Mouse (Mus musculus) cortical plate, adult 2 months (tissue): ENCODE results near the gene Mybphl. TPM values are rescaled to one million over a fixed set of nuclear protein-coding genes. Genes with fewer than 3 reads are reported as not detected.
A peak's percentile ranks its signal among the peaks of the same experiment; 100 is the strongest.

ENCODE experiments used
- H3K27ac ChIP-seq: fragments of 200-500 bp; 2 replicates; pipeline ENCODE4 v1.5.1; 2012; ENCODE audit warnings: low read length, control low read depth, inconsistent platforms; ENCODE audit not compliant: insufficient read depth
- H3K4me1 ChIP-seq: fragments of 200-500 bp; 2 replicates; pipeline ENCODE4 v1.6.1; 2011; ENCODE audit warnings: low read length; ENCODE audit not compliant: control insufficient read depth, insufficient read depth
- H3K4me3 ChIP-seq: fragments of 200-500 bp; 2 replicates; pipeline ENCODE4 v1.5.1; 2011; ENCODE audit warnings: mild to moderate bottlenecking, low read length, control low read depth; ENCODE audit not compliant: insufficient read depth
- CTCF ChIP-seq: fragments of 200-500 bp; IDR thresholded peaks from 2 replicates; pipeline ENCODE4 v1.5.1; 2011; ENCODE audit warnings: mild to moderate bottlenecking, control low read depth, low read length; ENCODE audit not compliant: insufficient read depth; ENCODE audit errors: extremely low read depth
- POLR2A ChIP-seq: fragments of 200-500 bp; IDR thresholded peaks from 2 replicates; pipeline ENCODE4 v1.6.1; 2011; ENCODE audit warnings: mild to moderate bottlenecking, low read length, control low read depth; ENCODE audit not compliant: insufficient read depth; ENCODE audit errors: extremely low read depth
- polyA plus RNA-seq: library from polyadenylated mRNA; depleted of rRNA; stranded (reverse); fragments of >200 nt; gene quantifications from 2 replicates; pipeline ENCODE4 v1.2.3, GENCODE M21; 2012

Gene Mybphl
- polyA plus RNA-seq, 1 experiment = 0.08 TPM

DNA sequence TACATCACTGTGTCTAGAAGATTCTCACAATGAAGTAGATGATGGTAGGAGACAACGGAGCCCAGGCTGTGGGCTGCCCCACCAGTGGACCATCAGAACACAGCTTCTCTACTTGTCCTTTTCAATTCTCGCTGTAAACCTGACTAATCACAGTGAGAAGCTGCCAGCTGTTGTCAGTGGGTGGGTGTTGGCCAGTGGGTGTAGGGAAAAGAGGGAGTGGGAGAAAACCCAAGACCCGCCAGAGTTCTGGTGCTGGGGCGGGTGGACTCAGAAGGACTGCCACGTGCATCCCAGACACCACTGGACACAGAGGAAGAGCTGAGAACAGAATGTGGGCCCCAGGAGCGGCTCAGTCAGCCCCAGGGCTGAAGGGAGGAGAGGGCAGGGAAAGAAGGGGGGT is 33.9 kb upstream of the Mybphl start:
- Histone ChIP-seq H3K4me1 (peaks cover 11% of the 10 kb centered on the region), H3K4me3 (no peak overlapping the region), H3K27ac (no peak overlapping the region)
- no peak for TF ChIP-seq CTCF
- TF ChIP-seq POLR2A = no peak

GRCm38 (mm10) chr3:108336878-108337277 is 27.8 kb upstream of the Mybphl start:
- Histone ChIP-seq H3K27ac (no peak overlapping the region), H3K4me3 (no peak overlapping the region), H3K4me1 (no peaks in the 10 kb centered on the region)
- TF ChIP-seq CTCF (no peak), POLR2A (no peak)

- Histone ChIP-seq H3K27ac (no peak overlapping the region), H3K4me1 (no peaks in the 10 kb centered on the region), H3K4me3 (no peak overlapping the region)
- no peak for TF ChIP-seq CTCF
- TF ChIP-seq POLR2A = no peak
Observed at GRCm38 (mm10) chr3:108341040-108341439, 23.7 kb upstream of the Mybphl start.

- Histone ChIP-seq H3K27ac (no peak overlapping the region), H3K4me1 (no peaks in the 10 kb centered on the region), H3K4me3 (no peak overlapping the region)
- TF ChIP-seq POLR2A (no peak), CTCF (no peak)
Observed at GRCm38 (mm10) chr3:108342185-108342584, 22.5 kb upstream of the Mybphl start.

- TF ChIP-seq CTCF = no peak
- no peak for TF ChIP-seq POLR2A
- no peaks in the 10 kb centered on the region; the same call in 1 of the 2 replicates for H3K4me1 ChIP-seq
- H3K4me3 ChIP-seq = no peak overlapping the region
- H3K27ac ChIP-seq = no peak overlapping the region
Observed at GRCm38 (mm10) chr3:108345855-108346254, 18.9 kb upstream of the Mybphl start.

DNA sequence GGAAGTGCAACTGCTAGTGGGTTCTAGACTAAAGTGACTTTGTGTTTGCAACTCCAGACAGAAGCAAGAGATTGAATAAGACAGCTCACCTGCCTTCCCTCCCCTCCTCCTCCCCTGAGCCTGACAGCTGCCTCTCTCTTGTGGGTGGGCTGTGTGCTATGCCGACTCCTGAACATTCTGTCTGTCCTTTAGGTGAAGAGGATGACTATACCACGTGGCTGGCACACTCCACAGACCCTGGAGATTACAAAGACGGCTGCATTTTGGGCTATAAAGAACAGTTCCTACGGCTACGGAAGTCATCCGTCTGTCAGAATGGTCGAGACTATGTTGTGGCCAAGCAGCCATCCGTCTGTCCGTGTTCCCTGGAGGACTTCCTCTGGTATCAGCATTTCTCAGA is 16.3 kb upstream of the Mybphl start:
- H3K4me3 ChIP-seq = no peak overlapping the region
- no peaks in the 10 kb centered on the region; the same call in 1 of the 2 replicates for H3K4me1 ChIP-seq
- TF ChIP-seq CTCF (no peak), POLR2A (no peak)
- peak overlapping the region; percentile 63; the same call in 1 of the 2 replicates for H3K27ac ChIP-seq

GRCm38 (mm10) chr3:108355245-108355644 is 9.5 kb upstream of the Mybphl start:
- Histone ChIP-seq H3K27ac (no peak overlapping the region), H3K4me1 (peaks cover 5% of the 10 kb centered on the region)

GRCm38 (mm10) chr3:108357051-108357450 is 7.7 kb upstream of the Mybphl start:
- Histone ChIP-seq H3K27ac (0 out of 2 replicates have a peak overlapping the region, but pooled peaks have one; percentile 55), H3K4me1 (peaks cover 5% of the 10 kb centered on the region), H3K4me3 (no peak overlapping the region)
- TF ChIP-seq CTCF = no peak
- no peak for TF ChIP-seq POLR2A

More at GRCm38 (mm10) chr3:108355245-108355644, 9.5 kb upstream of the Mybphl start:
- H3K4me3 ChIP-seq = no peak overlapping the region
- TF ChIP-seq POLR2A = no peak
- no peak for TF ChIP-seq CTCF

DNA sequence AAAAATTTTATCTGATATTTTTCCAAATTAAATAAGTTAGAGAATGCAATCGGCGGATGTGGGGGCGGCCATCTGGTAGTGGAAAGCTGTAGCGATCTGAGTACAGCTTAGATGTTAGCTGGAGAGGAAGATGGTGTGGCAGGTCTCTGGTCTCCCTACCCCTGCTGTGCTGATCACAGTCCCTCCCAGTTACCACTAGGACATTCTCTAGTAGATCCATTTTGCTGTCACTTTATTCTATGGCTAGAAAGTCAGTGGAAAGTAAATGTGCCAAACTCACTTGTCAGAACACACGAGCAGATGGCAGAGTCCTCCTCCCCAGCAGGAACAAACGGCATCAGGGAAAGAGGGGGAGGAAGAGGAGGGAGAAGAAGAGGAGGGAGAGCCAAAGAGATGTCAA is 6.3 kb upstream of the Mybphl start:
- no peak overlapping the region for H3K27ac ChIP-seq
- peaks cover 9% of the 10 kb centered on the region for H3K4me1 ChIP-seq
- TF ChIP-seq POLR2A = no peak
- no peak for TF ChIP-seq CTCF
- no peak overlapping the region for H3K4me3 ChIP-seq

- TF ChIP-seq POLR2A (no peak), CTCF (no peak)
- Histone ChIP-seq H3K4me1 (peaks cover 12% of the 10 kb centered on the region), H3K27ac (no peak overlapping the region), H3K4me3 (no peak overlapping the region)
Observed at GRCm38 (mm10) chr3:108360894-108361293, 3.8 kb upstream of the Mybphl start.
